Mouse (Mus musculus) cortical plate, adult 2 months (tissue): ENCODE data around the gene Pde6b.

Experiments
- CTCF ChIP-seq: fragments of 200-500 bp; IDR thresholded peaks from 2 replicates; pipeline ENCODE4 v1.5.1; 2011; ENCODE audit warnings: mild to moderate bottlenecking, control low read depth, low read length; ENCODE audit not compliant: insufficient read depth; ENCODE audit errors: extremely low read depth
- POLR2A ChIP-seq: fragments of 200-500 bp; IDR thresholded peaks from 2 replicates; pipeline ENCODE4 v1.6.1; 2011; ENCODE audit warnings: mild to moderate bottlenecking, low read length, control low read depth; ENCODE audit not compliant: insufficient read depth; ENCODE audit errors: extremely low read depth

DNA sequence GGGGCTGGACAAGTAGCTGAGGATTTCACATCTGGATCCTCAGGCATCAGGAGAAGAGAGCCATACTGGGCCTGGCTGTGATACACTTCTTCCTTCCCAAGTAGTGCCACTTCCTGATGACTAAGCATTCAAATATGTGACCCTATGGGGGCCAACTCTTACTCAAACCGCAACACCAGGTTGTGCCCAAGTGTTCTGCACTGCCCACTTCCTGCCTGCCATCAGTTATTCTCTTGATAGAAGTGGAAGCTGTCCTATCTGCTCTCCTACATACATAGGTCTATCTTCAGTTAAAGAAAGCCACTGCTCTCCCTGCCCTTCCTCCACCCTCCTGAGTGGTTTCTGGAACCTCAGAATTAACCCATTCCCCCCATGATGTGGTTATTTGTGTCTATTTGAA lies 17.3 kb downstream of the Pde6b start:
- TF ChIP-seq CTCF = no peak
- no peak for TF ChIP-seq POLR2A
